Mouse (Mus musculus) embryo, embryonic 11.5 days (tissue): Measurements from ENCODE around the gene Pkd1l1.
A peak's percentile ranks its signal among the peaks of the same experiment; 100 is the strongest.

ENCODE experiments used
- DNase-seq: peaks from one replicate; pipeline ENCODE4 v3.0.0-alpha.2; 2012; ENCODE audit warnings: low read depth, low spot score

Pkd1l1 gene

GRCm38 (mm10) chr11:8973166-8973565 lies at the start of gene Pkd1l1:
Gene Pkd1l1 (minus strand): TSS chr11:8973266.
- no peak for DNase-seq

DNA sequence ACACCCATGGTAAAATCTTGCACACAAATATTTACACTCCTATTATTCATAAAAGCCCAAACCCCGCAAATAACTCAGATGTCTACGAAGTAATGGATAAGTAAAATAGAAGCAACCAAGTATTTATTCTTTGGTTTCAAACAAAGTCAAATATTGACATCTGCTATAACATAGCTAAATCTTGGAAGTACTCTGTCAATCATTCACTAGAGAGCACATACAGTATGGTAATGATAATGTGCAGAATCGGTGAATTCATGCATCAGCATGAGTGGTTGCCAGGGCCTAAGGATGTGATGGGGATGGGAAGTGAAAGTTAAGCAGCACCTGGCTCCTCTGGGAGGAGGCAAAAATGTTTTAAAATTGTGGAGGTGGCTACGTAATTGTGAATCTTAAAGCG lies 47.1 kb upstream of the Pkd1l1 start:
- no peak for DNase-seq

- no peak for DNase-seq
These were observed 45.6 kb upstream of the Pkd1l1 start for GRCm38 (mm10) chr11:9018491-9019267.

DNA sequence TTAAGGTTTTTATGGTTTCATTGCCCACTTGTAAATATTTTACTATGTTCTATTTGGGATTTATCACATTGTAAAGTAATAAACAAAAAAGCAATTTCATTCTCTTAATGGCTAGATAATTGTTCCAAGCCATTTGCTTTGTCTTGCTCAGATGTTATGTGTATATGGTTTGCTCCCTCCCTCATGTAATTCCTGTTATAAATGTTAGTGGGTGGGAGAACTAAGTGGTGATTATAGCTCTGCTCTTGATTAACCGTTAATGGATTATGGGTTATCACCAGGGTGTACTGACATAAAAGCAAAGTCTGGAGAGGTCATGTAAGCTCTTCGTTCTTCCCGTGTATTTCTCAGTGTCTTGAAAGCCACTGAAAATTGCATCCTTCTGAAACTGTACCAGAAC lies 41.7 kb upstream of the Pkd1l1 start:
- no peak for DNase-seq

DNA sequence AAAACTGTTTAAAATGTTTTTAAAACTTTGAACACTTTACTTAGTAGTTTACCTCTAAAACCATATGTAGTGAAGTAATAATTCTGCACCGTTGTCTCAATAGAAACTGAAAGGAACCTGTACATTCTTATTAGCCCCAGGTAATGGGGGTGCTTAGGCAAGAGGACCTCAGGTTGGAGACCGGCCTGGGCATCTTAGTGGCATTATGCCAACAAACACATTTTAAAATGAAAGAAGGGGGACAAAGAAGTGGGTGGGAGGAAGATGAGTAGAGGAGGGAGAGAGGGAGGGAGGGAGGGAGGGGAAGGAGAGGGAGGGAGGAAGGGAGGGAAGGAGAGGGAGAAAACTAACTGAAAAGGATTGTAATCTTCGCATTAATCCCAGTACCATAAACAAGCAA lies 38.3 kb upstream of the Pkd1l1 start:
- DNase-seq = peak; percentile 19

DNA sequence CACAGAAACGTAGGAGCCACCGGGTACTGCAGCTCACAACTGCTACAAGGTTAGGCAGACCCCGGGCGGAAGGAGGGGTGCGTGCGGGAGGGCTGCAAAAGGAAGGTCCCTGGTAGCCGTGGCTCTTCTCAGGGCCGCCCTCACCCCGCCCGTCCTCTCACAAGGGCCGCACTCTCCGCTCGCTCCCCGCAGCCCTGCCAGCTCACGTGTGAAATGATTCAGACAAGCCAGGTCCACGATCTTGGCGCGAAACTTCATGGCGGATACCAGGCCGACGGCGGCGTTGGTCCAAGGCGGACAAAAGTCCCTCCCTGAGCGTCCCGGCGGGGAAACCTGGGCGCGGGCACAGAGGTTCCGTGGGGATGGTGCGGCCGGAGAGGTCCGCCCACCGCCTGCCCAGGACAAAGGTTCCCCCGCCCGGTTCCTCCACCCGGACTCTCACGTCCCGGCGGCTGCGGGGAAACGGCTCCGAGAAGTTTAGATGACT lies 37.8 kb upstream of the Pkd1l1 start, which contains the start of gene Hus1:
Hus1 (minus strand) TSS at position 339 of the 487 bp plus-strand sequence.
- DNase-seq = peak; percentile 77

- DNase-seq = no peak
These were observed 37.4 kb upstream of the Pkd1l1 start for GRCm38 (mm10) chr11:9010416-9010815.

DNA sequence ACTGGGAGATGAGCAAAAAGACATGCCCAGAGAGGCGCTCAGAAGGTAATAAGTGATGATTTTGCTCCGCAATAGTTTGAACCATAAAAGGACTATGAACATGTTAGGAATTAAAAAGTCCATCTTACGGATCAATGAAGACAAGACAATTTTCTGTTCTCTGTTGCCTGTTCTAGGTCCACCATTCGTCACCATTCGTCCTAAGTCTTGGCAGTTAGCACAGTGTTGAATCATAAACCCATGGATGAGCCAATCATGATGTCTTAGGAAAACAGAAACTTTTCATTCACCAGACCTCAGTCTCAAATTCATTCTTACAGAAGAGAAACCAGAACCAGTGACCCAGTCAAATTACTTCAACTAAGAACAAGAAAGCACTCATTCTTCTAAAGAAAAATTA lies 35.7 kb upstream of the Pkd1l1 start:
- no peak for DNase-seq

DNA sequence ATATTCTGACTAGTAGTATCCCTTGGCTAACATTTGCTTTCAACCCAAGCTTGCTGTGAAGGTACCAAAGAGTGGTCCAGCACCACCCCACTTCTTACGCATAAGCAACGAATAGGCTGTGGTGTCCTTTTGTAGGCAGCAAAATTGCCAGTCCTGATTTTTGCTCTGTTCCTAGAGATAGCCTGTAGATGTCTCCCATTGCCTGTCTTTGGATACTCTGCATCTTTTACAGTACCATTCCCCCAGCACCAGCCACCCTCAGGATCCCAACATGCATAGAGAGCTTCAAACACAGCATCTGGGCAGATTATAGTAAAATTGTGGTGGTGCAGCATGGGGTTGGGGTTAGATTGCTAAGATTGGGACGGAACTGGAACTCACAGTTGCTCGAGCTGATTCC lies 15.0 kb upstream of the Pkd1l1 start:
- DNase-seq = no peak

DNA sequence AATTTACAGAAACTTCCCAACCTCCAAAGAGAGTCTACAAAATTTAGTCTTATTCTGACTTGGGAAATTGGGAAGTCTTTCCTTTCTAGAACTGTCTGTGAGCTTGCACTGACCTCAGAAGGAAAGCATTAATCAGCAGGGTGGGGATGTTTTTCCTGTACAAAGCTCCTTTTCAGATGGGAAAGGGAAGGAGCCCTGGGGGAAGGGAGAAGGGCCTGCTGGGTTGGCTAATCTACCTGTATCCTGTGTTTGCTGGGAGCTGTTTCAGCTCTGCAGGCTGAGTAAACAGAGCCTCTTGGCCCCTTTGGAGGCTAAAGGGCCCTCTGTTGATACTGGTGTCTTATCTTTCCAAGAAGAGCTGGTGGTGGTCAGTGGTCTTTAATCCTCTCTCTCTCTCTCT lies 13.0 kb upstream of the Pkd1l1 start:
- DNase-seq = no peak

DNA sequence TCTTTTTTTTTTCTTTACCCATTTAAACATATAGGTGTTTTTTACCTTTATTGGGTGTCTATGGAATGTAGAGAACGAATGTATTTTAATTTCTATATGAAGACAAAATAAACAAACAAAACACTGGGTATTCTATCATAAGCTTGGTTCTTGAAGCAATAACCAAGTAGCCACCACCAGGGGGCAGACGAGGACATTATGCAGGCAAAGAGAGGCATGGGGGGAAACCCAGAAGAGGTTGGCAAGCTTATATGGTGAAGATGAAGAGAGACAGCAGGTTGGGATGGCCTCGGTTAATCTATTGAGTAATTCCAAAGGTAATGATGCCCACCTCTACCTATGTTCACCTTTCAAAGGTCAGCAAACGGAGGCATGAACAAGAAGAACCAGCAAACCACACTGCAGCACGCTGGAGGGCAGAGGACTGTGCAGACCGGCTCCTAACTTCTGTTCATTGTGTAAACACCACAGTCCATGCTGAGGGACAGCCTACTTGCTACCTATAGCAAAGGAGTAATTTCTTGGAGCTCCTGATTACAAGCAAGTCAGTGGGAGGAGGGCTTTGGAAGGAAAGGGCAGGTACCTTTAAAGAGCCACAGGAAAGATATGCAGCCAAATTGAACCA lies 10.3 kb upstream of the Pkd1l1 start:
- DNase-seq = peak; percentile 75

- DNase-seq = no peak
These were observed 5.1 kb upstream of the Pkd1l1 start for GRCm38 (mm10) chr11:8978154-8978553.

GRCm38 (mm10) chr11:8972093-8972492 lies 973 bp downstream of the Pkd1l1 start:
- no peak for DNase-seq

DNA sequence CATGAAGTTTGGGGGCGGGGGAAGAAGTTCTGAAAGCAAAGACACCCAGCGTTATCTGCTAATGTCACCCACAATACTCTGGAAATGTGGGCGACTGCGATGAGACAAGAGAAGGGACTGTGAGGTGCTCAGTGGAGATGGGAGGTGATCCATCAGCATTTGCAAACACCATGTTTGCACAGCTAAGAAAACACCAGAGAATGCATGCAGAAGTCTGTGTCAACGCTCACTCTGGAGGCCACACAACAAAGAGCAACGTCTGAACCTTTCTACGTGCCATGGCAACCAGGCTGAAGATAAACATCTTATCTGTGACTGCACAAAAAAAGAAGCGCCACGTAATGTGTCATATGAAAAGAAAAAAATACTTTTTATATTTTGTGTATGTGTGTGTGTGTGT lies 2.6 kb downstream of the Pkd1l1 start:
- DNase-seq = no peak

GRCm38 (mm10) chr11:8968094-8968493 lies 5.0 kb downstream of the Pkd1l1 start:
- no peak for DNase-seq

GRCm38 (mm10) chr11:8958572-8958971 lies 14.5 kb downstream of the Pkd1l1 start:
- DNase-seq = no peak

- DNase-seq = no peak
These were observed 15.0 kb downstream of the Pkd1l1 start for GRCm38 (mm10) chr11:8958108-8958507.

GRCm38 (mm10) chr11:8957023-8957422 lies 16.0 kb downstream of the Pkd1l1 start:
- no peak for DNase-seq

DNA sequence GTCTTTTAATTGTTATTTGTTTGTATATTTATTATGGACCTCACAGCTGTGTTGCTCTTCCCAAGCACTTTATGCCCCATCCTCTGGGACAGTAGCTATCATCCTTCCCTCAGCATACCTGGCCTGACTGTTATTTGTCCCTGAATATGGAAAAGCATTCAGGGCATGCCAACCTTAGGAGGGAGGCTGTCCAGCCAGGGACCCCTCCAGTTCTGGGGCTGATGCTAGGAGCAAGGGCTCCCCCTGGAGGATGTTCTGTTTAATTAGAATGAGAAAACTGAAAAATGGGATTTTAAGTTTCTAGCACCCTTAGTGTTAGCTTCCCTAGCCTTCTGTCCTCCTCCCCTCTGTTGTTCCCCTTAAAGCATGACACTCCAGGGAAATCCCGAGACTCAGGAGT lies 17.4 kb downstream of the Pkd1l1 start:
- DNase-seq = peak; percentile 41

DNA sequence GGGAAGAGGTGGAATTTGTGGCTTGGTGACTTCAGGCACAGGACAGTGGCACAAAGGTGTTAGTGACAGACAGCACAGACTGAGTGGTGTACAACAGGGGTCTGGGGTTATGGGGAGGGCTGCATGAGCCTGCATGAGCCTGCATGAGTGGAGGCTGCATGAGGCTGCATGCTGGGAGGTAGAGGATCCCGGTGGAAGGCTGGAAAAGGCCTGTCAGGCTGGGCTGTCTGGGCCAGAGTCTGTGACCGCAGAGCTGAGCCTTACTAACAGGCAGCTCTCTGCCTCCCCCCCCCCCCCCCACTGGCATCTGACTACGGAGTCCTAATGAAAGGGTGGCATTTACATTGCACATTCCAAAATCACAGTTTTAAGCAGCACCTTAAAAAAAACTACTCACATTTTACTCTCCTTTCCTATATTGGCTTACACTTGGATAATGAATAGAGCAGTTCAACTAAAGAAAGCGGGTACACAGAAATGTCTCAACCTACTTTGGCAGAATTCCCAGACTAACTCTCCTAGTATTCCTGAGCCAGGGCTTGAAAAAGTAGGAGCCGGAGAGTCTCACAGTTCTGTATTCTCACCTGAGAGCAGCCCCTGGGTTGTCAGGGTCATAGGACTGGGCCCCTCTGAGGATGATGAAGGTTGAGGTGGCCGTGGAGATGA lies 23.2 kb downstream of the Pkd1l1 start:
- DNase-seq = no peak

DNA sequence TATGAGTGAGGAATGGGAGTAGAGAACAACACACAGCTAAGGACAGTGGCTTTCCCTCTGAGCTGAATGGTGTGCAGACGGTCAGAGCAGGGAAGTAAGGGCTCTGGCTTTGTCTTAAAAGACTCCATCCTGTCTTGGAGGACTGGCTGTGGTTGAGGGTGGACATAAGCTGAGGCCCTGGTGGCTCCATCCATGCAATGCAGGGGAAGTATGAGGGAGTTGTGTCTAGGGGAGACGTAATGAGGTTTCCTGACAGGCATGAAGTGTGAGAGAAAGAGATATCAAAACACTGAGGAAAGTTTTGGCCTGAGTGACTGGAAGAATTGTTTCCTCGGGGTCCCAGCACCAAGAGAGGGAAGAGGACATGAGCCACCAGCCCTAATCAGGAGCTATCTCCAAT lies 24.2 kb downstream of the Pkd1l1 start:
- DNase-seq = no peak

DNA sequence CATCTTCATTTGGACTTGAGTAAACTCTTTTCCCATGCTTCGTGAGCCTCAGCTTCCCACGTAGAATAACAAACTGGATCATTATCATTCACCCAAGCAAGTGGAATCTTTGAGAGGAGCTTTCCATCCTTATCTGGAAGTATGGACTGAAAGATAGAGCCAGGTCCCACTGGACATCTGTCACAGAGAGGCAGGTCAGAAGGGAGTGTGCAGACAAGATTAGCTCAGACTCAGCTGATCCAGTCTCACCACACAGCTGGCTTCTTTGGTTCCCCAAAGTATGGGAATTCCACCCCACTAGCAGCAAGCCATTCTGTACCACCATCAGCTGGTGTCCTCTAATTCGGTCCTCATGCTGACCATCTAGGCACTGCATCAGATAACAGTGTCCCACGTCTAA lies 29.0 kb downstream of the Pkd1l1 start:
- DNase-seq = no peak

GRCm38 (mm10) chr11:8942446-8942845 lies 30.6 kb downstream of the Pkd1l1 start:
- no peak for DNase-seq
